Mouse (Mus musculus) ES-E14 (cell line): ENCODE measurements around the gene Olfr18. TPM values are rescaled to one million over a fixed set of nuclear protein-coding genes. Genes with fewer than 3 reads are reported as not detected.

Source experiments
- DNase-seq: peaks from one replicate; pipeline ENCODE4 v3.0.0-alpha.2; 2013; ENCODE audit warnings: low read depth, low spot score
- H3K27ac ChIP-seq: 2 replicates; pipeline ENCODE4 v1.5.1; 2012; ENCODE audit warnings: low read depth, mild to moderate bottlenecking, low read length, moderate library complexity, mixed read lengths; ENCODE audit not compliant: poor library complexity, insufficient read depth, severe bottlenecking
- H3K36me3 ChIP-seq: 2 replicates; pipeline ENCODE4 v1.6.1; 2012; ENCODE audit warnings: mild to moderate bottlenecking, low read length, moderate library complexity, mixed read lengths; ENCODE audit not compliant: control insufficient read depth, poor library complexity, insufficient read depth, severe bottlenecking
- H3K4me1 ChIP-seq, 2 experiments: fragments of 150-350 bp in 1 of 2; sonication (generic) in 1 of 2; 2 replicates each; pipeline ENCODE4 v1.6.1; 2012; ENCODE audit warnings: low read length in 2 of 2, mild to moderate bottlenecking in 1 of 2, mixed read lengths in 1 of 2; ENCODE audit not compliant: control insufficient read depth in 2 of 2, insufficient read depth in 2 of 2, poor library complexity in 1 of 2
- H3K4me3 ChIP-seq, 2 experiments: fragments of 150-350 bp in 1 of 2; sonication (generic) in 1 of 2; 2 replicates each; pipeline ENCODE4 v1.5.1; 2012; ENCODE audit warnings: low read length in 2 of 2, low read depth in 1 of 2, mild to moderate bottlenecking in 1 of 2, mixed read lengths in 1 of 2; ENCODE audit not compliant: insufficient read depth in 1 of 2, poor library complexity in 1 of 2, severe bottlenecking in 1 of 2
- H3K9ac ChIP-seq: 2 replicates; pipeline ENCODE4 v1.6.1; 2012; ENCODE audit warnings: low read depth, mild to moderate bottlenecking, low read length, mixed read lengths; ENCODE audit not compliant: poor library complexity, insufficient read depth, severe bottlenecking
- H3K9me3 ChIP-seq: fragments of 150-350 bp; sonication (generic); 2 replicates; pipeline ENCODE4 v1.6.1; 2012; ENCODE audit warnings: low read depth, mild to moderate bottlenecking, low read length; ENCODE audit not compliant: control insufficient read depth, insufficient read depth
- CHD2 ChIP-seq: IDR thresholded peaks from 2 replicates; pipeline ENCODE4 v1.6.1; 2014; ENCODE audit warnings: mild to moderate bottlenecking, low read depth, low read length, inconsistent platforms
- HCFC1 ChIP-seq: IDR thresholded peaks from 2 replicates; pipeline ENCODE4 v1.6.1; 2012; ENCODE audit warnings: low read length, inconsistent platforms, borderline replicate concordance; ENCODE audit not compliant: insufficient read depth
- MAFK ChIP-seq: IDR thresholded peaks from 2 replicates; pipeline ENCODE4 v1.6.1; 2014; ENCODE audit warnings: mild to moderate bottlenecking, low read depth, low read length, inconsistent platforms; ENCODE audit not compliant: insufficient read depth
- ZC3H11A ChIP-seq: IDR thresholded peaks from 2 replicates; pipeline ENCODE4 v1.6.1; 2012; ENCODE audit warnings: low read depth, mild to moderate bottlenecking, inconsistent platforms, low read length, borderline replicate concordance
- ZNF384 ChIP-seq: IDR thresholded peaks from 2 replicates; pipeline ENCODE4 v1.6.1; 2012; ENCODE audit warnings: low read depth, low read length, inconsistent platforms
- in situ Hi-C, 2 experiments: fragments of 600-800 bp; cut with MboI; formaldehyde crosslinking; loops; one replicate each; pipeline ENCODE4 v1.15.1; 2025; ENCODE audit warnings: low sequenced_read_pairs in 2 of 2, inconsistent platforms in 1 of 2; ENCODE audit not compliant: unreplicated experiment in 2 of 2
- total RNA-seq: library from RNA; depleted of rRNA; stranded (reverse); fragments of 300-350 nt; gene quantifications from 2 replicates; pipeline ENCODE4 v1.2.3, GENCODE M21; 2012; rRNA removed

Olfr18 gene
- 0.09 and 0.21 TPM in 2 replicates for total RNA-seq

GRCm38 (mm10) chr9:20335994-20336393 lies at the start of gene Olfr18:
TSS of gene Olfr18 (minus strand) at chr9:20336094.
- TF ChIP-seq MAFK (no peak), HCFC1 (no peak), CHD2 (no peak), ZC3H11A (no peak), ZNF384 (no peak)
- no peak for DNase-seq
- Histone ChIP-seq H3K9ac (no peak within 1 kb of the TSS), H3K9me3 (no peaks in the 10 kb centered on the region), H3K4me1 (no peaks in the 10 kb centered on the region), H3K4me3 (no peak within 1 kb of the TSS), H3K36me3 (no peaks in the 10 kb centered on the region), H3K27ac (no peak within 1 kb of the TSS)
- in situ Hi-C loops: no loop called here

DNA sequence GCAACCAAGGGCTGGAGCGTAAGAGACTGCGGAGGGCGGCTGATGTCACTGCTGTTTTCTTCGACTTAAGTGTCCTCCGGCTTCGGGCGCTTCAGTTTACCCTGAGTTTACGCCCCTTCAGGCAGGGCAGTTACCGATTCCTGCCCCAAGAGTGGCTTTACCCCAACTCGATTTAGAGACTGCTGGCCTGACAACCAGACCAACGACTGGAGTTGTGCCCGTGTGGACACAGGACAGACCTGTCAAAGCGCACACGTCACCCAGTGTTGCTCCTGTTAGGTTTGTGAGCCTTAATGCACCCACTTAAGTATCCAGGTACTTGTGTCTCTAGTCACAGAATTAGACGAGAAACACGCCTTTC lies 49.4 kb upstream of the Olfr18 start:
- Histone ChIP-seq H3K27ac (no peak overlapping the region), H3K4me1 (no peaks in the 10 kb centered on the region), H3K4me3 (peak overlapping the region; percentile 68 to 85), H3K9me3 (no peaks in the 10 kb centered on the region), H3K36me3 (no peaks in the 10 kb centered on the region), H3K9ac (peak overlapping the region; percentile 69)
- in situ Hi-C loops: no loop called here
- DNase-seq: no peak
- TF ChIP-seq MAFK (no peak), HCFC1 (no peak), CHD2 (no peak), ZC3H11A (no peak), ZNF384 (no peak)

- TF ChIP-seq ZC3H11A (no peak), CHD2 (no peak), ZNF384 (no peak), MAFK (no peak), HCFC1 (peak; percentile 85)
- Histone ChIP-seq H3K36me3 (no peaks in the 10 kb centered on the region), H3K9me3 (no peaks in the 10 kb centered on the region), H3K9ac (peak within 1 kb of the TSS; percentile 69), H3K4me3 (peak within 1 kb of the TSS; percentile 68 to 85), H3K4me1 (no peaks in the 10 kb centered on the region), H3K27ac (no peak within 1 kb of the TSS)
- DNase-seq: peak; percentile 85
- in situ Hi-C loops: no loop called here
Measured at GRCm38 (mm10) chr9:20384532-20385342, 48.8 kb upstream of the Olfr18 start, which contains the start of gene Zfp560. TSS of gene Zfp560 (minus strand) at chr9:20385177.

DNA sequence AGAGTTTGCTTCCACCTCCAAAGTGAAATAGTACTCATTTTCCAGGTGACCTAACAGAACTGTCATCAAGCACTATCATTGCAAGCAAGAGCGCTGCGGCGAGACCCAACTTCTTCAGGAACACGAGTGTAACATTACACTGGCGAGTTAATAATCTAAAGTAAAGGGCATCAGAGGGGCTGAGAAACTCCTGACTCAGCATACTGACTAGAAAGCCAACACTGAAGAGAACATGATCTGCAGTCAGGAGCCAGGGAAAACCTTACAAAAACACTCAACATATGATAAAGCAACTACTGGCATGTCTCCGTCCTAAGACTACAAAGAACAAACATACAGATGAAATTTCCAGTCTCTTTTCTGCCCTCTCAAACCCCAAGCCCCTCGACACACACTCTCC lies 47.8 kb upstream of the Olfr18 start:
- no peaks in the 10 kb centered on the region for H3K4me1 ChIP-seq
- H3K36me3 ChIP-seq: no peaks in the 10 kb centered on the region
- H3K9me3 ChIP-seq: no peaks in the 10 kb centered on the region
- in situ Hi-C loops: no loop called here
- no peak overlapping the region for H3K9ac ChIP-seq
- TF ChIP-seq MAFK (0 out of 2 replicates have a peak, but pooled peaks have one; percentile 5), CHD2 (no peak)
- DNase-seq: no peak
- H3K4me3 ChIP-seq: no peak overlapping the region
- no peak overlapping the region for H3K27ac ChIP-seq
